Mouse (Mus musculus) cerebellum, adult 9-10 months (tissue): Measurements from ENCODE around the gene Plscr2.
"Not testable (repeated sequence)": the region's sequence is repeated elsewhere in the genome, so short reads cannot be mapped to it uniquely, and the experiment has no call there.

Source experiments
- DNase-seq: peaks from one replicate; pipeline ENCODE4 v3.0.0; 2022

Gene Plscr2

DNA sequence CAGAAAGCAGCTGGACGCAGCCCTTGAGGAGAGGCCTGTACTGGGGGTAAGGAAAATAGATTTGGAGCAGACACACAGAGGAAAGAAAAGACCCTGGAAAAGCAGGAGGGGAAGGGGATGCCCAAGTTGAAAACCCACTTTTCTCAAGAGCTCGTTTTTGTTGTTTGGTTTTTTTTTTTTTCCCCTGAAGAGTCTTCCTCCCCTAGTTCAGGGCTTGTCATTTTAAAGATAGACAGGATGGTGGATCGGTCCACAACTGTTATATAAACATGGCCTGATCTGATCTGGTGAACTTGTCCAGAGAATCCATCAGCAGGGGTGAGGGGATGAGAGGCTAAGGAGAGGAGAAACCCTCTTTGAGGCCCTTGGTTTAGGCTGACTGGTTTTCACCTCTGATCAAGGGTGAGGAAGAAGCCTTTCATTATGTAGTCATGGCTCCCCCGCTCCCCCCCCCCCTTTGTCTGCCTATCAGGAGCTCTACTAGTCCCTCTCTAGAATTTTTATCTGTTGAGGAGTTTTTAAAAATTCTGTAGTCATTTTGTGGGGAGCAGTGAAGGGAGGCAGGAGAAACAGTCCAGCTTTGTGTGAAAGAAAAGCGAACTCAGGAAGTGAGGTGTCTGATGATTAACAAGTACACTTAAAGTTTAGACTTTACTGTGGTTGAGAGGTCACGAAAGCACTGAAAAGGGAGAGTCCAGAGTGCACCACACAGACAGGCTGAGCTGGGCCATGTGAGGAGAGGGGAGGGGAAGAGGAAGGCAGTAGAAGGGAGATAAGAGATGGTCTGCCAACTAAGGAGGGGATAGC is 1.2 kb upstream of the Plscr2 start:
- DNase-seq: no peak

DNA sequence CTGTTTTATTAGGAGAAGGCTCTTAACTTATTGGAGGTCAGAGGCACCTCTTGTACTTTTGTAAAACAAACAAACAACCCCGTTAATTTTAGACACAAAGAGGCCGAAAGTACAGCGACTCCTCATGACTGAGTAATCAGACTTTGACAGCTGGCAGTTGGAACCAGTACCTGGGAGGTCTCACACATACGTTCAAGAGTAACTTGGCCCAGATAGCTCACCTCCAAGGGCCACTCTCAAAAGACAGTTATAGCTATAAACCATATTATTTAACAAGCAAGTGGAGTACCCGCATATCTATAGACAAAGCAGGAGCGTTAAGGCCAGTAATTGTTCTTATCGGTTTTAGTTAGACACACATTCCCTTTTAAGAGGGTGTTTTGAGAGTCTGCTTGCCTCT is 958 bp downstream of the Plscr2 start:
- no peak for DNase-seq

DNA sequence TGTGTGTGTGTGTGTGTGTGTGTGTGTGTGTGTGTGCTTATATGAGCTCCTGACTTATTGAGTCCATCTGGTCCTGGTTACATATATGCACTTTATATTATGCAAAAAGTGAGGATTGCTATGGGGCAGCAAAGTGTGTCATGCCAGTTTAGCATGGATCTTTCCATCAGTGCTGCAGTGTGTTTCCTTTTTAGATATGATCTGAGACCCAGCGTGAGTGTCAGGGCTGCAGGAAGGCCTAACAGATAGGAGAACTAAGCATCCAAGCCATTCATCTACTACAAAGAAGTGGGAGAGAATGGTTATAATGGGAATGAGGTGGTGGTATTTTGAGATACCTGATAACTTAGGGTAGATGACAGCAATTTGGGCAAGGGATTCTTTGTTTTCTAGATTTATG is 4.6 kb downstream of the Plscr2 start:
- DNase-seq: no peak

DNA sequence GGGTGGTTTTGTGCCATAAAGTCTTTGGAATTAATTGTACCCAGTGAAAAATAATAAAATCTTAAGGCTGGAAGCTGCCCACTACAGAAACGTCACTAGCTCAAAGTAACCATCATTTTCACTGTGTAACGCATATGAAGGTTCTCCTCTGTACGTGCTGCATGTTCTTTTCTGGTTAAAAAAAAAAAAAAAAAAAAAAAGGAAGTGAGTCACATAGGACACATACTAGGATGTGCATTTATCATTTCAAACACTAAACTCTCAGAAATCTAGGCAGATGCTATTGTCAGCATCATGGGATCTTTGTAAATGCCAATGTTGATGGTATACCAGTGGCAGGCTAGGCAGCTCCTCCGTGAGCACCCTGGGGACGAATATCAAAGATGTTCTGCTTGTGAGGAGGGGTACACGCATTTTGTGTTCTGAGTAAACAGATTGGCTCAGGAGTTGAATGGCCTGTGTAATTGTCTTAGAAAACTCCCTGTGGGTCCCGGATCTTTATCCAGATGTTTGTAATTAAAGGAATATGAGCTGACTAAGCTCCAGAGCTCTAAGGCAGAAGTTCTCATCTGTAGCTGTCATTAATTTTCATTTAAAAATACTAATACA is 7.3 kb downstream of the Plscr2 start:
- DNase-seq: no peak

DNA sequence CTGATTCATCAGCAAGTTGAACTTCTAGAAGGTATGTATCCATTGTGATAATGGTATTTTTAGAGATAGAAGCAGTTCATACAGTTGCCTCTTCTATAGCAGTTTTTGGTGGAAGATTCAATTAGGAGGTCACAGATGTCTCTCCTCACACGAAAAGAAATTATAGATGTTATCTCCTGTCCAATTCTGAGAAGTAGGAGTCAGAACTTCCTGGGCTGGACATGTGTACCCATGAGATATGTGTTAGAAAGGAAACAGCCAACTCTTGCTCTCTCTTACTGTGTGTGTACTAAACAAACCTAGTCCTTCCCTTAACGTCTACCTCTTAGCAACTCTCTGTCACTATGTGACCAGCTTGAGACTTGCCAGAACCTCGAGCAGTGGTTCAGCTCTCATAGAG is 14.3 kb downstream of the Plscr2 start:
- no peak for DNase-seq

DNA sequence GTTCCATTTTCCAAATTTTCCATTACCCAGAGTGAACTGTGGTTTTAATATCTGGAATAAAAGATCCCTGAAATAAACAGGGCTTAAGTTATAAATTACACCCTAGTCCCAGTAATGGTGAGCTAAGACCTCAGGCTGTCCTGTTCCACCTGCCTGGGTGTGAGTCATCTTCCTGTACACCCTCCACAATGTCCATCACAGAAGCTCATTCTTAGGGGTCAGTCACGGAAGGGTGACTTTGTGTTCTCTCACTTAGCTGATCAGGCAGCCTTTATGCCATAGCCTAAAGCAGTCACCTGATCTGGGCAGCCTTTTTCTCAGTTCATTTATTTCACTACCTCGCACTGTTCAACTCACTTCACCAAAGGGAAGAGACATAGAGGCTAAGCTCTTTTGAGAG is 16.8 kb downstream of the Plscr2 start:
- no peak for DNase-seq

DNA sequence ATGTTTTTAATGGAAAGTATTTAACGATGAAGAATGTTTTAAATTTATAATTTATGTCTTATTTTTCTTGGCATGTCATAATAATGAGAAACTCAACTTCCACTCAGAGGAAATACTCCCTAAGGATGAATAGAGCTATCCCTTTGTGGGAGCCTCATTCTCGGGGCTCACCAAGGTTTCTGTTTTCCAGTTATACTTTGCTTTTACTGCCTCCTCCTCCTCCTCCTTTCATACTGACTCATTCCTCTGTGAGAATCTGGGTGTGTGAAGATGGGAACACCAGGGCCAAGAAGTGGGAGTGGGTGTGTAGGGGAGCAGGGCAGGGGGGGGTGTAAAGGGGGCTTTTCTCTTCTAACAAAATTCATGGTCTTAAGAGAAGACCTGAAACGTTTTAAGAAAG is 17.5 kb downstream of the Plscr2 start:
- DNase-seq: no peak

DNA sequence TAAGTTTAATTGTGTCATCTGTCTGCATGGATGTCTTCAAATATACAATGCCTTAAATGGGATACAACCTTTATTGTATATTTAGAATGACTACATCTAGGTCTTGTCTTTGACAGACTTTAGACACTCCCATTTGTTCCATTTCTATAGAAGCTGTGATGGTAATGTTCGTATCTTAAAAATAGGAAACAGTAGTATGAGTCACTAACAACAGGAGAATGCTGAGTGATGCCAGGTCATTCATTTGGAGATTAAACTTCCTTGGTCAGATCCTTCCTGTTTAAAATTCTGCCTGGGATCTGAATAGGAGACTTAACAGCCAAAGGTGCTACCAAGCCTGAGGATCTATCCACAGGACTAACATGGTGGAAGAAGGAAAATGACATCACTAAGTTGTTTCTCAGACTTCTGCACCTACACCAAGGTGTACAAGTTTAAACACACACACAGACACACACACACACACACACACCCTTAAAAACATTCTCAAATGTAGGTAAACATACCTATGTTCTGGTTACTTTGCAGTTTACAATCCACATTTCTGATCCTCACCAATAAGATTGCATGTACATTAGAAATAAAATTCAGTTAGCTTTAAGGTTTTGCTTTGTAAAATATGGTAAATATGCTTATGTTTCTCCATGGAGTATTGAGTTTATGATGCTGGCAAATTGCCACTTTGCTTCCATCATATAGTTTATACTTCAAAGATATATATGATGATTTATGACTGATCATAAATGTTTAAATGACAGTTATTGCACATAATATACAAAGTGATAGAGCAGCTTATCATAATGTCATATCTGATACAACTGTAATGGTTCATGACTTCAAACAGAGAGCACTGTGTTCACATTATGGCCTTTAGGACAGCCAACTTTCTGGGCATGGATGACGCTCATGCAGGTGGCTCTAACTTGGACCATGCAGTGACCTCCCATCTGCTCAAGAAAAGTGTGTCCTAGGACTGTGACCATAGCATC is 18.5 kb downstream of the Plscr2 start:
- no peak for DNase-seq

DNA sequence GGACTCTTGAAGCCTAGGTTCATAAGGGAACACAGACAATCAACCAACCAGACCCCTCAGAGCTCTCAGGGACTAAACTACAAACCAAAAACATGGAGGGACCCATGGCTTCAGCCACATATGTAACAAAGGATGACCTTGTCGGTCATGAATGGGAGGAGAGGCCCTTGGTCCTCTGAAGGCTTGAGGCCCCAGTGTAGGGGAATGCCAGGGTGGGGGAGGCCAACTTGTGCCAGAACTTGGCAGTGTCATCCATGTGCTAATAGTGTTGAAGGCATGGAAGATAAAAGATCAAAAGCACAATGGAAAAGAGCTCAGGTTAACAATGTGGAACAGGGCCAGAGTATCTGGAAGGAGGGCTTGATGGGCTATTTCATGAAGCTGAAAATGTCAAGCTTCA is 22.9 kb downstream of the Plscr2 start:
- no peak for DNase-seq

DNA sequence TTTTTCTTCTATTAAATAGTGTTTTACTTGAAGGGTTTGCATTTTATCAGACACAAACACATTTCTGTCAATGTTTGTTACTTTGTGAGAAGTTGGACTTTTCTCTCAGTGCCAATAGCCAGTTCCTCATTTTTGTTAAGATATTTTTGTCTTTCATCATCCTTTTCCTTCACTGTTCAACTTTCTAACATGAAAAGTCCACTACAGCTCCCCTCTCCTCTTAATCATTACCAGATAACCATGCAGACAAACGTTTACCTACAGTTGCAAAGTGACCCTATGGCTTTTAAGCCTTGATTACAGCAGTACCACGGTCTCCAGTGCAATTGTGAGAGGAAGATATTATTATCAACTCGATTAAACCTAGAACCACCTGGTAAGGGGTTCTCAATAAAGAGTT is 25.8 kb downstream of the Plscr2 start:
- DNase-seq: no peak

DNA sequence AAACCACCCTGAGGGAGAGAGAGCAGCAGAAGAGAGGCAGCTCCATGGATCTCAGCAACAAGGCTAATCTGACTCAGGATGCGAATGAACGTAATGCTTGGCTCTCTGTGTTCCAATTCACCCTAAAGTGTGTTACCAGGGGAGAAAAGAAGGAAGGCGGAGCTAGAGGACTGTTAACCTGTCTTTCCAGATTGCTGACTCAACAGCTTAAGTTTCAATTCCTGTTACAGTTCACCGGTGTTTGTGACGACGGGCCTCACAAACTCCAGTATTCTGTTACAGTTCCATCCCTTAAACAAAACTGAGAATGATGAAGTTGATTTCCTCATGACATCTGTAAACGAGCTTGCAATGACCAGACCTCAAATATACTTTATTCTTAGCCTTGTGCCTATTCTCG is 29.7 kb downstream of the Plscr2 start:
- DNase-seq: no peak

DNA sequence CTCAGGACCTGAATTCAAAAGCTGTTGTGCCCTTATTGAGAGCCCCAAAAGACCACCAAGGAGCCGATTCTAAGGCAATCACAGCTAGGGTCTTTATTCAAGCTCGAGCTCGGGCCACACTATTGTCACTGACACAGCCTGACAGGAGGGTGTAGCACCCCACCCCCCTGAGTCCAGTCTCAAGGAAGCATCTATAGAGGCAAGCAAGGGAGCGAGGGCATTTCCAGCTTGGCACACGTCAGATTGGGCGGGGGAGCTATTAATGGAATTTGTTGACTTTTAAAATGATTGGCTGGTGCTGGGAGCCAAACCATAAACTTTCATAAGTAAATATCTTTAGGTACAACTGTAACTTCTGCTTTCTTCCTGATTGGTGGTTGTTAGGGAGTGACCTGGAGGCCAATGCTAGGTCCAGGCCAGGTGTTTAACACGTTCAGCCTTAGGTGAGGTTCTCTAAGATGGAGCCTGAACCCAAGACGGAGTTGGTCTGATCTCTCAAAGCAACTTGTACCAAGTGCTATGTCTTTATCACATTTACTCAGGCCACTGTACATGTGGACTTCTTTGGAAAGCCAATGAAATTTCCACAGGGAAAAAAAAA is 30.3 kb downstream of the Plscr2 start:
- no peak for DNase-seq

DNA sequence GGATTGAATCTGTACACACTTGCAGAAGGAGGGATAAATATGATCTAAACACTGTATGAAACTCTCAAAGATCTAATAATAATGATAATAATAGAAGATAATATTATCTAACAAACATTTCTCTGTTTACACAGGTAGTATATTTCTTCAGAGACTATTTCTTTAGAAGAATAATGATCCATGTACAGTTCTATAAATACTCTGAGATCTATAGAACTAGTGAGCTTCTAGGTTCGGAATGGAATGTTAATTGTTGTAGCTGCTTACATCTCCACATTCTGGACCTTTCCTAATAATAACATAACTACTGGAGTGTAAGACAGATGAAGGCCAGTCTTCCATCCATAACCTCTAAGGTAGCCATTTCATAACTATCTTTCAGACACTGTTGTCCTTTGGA is 33.7 kb downstream of the Plscr2 start, which contains the start of gene 1700057G04Rik:
Gene 1700057G04Rik, plus strand, starts transcription at position 301 of the 400 bp plus-strand sequence.
- no peak for DNase-seq

DNA sequence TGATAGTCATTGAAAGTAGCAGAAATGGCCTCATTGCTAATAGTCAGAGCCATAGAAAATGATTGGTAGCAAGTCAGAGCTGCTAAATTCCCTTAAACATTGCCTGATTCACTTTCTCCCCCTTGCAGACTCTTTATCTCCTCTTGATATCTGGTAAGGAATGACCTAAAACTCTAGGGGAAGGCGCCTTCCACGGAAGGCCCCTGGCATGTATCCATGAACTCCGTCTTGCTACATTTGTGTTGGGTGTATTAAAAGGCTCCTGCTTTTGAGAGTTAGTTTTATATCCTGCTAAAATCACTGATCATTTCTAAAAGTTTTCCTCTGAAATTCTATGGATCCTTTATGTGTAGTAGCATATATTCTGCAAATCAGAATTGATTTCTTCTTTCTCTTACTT is 41.4 kb downstream of the Plscr2 start:
- no peak for DNase-seq

DNA sequence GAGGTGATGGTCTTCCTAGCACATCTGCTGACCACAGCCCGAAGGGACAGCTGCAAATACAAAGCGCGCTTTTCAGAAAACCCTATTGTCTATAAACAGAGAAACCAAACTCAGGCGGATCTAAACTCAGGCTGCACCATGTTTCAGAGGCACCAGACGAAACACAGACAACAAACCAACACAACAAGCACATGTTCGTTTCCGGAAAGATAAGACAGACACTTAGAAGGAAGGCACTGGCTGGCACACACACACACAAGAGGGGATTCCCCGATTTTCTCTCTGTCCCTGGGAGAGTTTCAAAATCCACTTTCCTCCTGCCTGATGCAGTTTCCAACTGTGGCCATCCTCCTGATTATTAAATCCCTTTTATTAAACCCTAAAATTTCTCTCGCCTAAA is 50.5 kb downstream of the Plscr2 start:
- not testable (repeated sequence) for DNase-seq

DNA sequence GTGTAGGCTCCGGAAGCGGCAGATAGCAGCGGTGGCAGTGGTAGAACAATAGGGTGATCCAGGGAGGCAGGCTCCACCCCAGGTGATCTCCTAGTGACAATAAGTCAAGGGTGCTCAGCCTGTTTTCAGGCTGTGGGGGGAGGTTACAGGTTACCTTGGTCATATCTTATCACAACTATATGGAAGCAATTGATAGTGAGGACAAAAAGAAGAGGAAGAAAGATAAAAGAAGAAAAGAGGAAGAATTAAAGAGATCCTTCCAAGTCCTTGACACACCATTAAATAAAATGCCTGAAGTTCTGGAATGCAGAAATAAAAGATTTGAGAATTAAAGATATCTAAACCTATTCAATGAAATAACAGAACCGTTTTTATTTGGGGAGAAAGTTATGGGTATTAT is 51.4 kb downstream of the Plscr2 start:
- DNase-seq: no peak

DNA sequence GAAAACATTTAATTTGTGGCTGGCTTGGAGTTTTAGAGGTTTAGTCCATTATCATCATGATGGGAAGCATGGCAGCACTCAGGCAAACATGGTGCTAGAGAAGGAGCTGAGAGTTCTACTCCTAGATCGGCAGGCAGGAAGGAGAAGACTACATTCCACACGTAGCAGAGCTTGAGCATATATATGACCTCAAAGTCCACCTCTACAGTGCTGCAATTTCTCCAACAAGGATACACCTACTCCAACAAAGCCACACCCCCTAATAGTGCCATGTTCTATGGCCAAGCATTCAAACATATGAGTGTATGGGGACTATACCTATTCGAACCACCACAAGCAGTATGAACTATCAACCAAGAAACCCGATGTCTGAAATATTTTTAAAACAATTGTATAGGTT is 56.0 kb downstream of the Plscr2 start:
- no peak for DNase-seq

DNA sequence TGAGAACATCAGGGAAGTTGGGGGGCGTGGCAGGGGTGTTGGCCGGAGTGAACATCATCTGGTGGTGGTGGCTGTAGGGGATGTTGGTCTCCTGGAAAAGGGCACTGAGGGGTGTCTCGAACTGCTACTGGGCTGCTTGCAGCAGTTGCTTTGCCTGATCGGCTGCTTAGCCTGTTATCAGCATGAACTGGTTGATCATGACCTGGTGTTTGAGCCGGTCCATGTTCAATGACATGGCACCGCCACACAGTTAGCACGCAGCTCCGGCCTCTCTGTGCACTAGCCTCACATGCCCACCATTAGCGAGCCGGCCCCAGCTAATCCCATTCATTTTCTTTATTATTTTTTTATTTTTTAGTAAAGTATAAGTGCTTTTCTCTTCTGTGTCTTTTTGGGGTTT is 59.4 kb downstream of the Plscr2 start:
- DNase-seq: no peak

DNA sequence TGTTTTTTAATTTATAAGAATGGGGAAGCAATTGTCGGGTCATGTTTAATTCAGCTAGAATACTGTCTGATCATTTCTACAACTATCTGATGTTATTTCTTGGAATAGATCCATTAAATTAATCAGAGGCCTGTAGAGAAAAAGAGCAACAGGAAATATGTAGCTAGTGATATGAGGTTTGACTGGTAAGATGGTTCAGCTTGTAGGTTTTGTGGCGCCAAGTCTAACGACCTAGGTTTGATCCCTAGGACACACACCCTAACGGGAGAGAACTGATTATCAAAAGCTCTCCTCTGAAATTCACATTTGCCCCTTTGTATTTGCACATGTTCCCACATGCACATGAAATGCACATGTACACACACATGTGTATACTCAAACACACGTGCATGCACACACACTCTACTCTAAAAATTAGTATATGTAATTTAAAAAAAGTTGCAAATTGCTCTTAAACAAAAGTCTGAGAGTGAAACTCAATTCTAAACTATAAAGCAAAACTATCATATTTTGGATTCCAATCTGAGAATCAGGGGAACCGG is 59.9 kb downstream of the Plscr2 start:
- DNase-seq: no peak

DNA sequence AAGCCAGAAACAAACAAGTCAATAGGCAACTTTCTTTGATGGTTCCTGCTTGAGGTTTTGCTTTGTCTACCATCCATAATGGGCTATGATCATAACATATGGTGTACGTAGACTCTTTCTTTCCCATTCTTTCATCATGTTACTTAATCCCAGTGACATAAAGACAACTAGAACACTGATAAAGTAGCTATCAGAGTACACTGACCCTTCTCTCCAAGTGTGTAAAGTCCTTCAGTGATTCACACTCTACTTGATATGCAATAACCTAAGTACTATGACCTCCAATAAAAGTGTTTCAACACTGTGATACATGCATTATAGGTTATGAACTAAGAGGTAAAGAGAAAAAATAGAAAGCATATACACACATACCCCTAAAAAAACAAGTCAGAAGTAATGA is 61.7 kb downstream of the Plscr2 start:
- no peak for DNase-seq

DNA sequence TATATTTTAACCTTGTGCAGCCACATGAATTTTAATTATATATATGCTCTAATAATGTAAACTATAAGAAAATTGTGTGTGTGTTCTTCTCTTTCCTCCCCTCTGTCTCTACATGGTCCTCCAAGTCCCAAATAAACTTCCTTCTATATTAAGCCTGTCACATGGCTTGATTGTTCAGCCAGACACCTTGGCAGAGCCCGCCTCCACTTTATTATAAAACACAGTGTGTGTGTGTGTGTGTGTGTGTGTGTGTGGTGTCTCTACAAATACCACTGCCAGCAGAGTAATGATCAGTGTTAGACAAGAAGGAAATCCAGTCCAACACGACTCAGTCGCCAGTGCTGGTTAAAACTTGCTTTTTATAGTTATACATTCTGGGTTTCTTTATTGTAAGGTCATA is 62.3 kb downstream of the Plscr2 start:
- no peak for DNase-seq

DNA sequence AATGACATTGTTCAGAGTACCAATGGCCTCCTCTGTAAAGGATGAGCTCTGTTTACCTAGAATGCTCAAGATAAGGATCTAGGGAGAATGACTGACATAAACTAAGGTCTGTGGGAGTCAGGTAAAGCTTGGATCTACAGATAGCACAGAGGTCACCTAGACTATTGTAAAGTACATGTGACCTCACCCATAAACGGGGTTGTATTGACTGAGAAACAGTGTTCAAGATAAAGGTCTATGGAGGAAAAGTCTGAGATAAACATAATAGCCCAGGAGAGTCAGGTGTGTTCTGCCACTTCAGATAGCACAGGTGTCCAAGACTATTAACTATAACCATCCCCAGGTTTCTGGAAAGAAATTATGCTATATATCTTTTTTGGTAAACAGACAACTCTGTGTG is 63.6 kb downstream of the Plscr2 start:
- DNase-seq: no peak
